Mouse (Mus musculus): Measurements from ENCODE around the gene Gimap3. TPM values are rescaled to one million over a fixed set of nuclear protein-coding genes. Genes with fewer than 3 reads are reported as not detected.
A peak's percentile ranks its signal among the peaks of the same experiment; 100 is the strongest.

The Gimap3 gene
- polyA plus RNA-seq, 1 experiment from 2014 or later: not detected

DNA sequence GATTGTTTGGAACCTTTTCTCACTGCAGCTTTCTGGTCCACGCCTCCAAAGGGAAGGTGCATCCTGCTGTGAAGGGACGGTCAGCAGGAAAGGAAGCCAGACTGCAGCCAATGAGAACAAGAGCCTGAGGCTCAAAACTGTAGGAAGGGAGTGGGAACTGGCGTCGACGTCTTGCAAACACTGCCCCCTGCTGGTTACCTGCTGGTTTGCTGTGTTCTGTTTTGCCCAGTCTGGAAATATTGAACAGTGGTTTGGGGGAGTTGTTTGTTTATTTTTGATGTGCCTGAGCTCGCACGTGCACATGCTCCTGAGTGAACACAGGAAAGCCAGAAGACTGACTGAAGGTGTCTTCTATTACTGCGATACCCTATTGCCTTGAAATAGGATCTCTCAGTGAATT is 1.4 kb upstream of the Gimap3 start:
- Histone ChIP-seq H3K27ac (replicated peaks) (no peak overlapping the region), H3K36me3 (no peaks in the 10 kb centered on the region), H3K4me2 (replicated peaks) (no peak overlapping the region), H3K27me3 (no peaks in the 10 kb centered on the region; the same call in 1 of the 2 replicates), H3K9me3 (replicated peaks) (no peaks in the 10 kb centered on the region), H3K9ac (no peak overlapping the region), H3K4me1 (no peaks in the 10 kb centered on the region), H3K4me3 (replicated peaks) (no peak overlapping the region)
- 7% methylated on average over 8 of the region's 8 CpGs for WGBS
- ATAC-seq (ENCODE audit: insufficient number of reproducible peaks, low FRiP score, low TSS enrichment, low read depth): 0 out of 2 replicates have a peak, but pooled peaks have one; percentile 51

DNA sequence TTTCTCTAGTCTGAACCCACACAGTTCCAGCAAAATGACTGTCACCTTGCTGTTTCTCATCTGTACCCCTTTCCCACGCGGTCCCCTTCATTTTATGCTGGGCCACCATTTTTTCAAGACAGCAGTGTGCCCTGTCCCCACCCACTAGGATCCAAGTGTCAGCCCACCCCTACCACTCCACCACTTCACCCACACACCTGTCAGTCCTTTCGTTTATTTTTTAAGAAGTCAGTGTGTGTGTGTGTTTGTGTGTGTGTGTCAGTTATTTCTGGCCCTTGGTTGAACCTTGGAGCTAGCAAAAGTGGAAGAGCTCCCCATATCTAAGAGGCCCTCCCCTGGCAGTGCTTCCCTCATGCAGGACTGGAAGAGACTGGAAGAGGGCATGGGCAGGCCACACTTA is 1.7 kb downstream of the Gimap3 start:
- ATAC-seq (ENCODE audit: insufficient number of reproducible peaks, low FRiP score, low TSS enrichment, low read depth): no peak
- no peak overlapping the region for H3K4me2 ChIP-seq (replicated peaks)
- H3K27ac ChIP-seq (replicated peaks): no peak overlapping the region
- no peak overlapping the region for H3K9ac ChIP-seq
- H3K9me3 ChIP-seq (replicated peaks): no peaks in the 10 kb centered on the region
- H3K4me3 ChIP-seq (replicated peaks): no peak overlapping the region
- WGBS: 84% methylated on average over 3 of the region's 3 CpGs
- no peaks in the 10 kb centered on the region for H3K4me1 ChIP-seq
- H3K27me3 ChIP-seq: no peaks in the 10 kb centered on the region; the same call in 1 of the 2 replicates
- H3K36me3 ChIP-seq: no peaks in the 10 kb centered on the region

DNA sequence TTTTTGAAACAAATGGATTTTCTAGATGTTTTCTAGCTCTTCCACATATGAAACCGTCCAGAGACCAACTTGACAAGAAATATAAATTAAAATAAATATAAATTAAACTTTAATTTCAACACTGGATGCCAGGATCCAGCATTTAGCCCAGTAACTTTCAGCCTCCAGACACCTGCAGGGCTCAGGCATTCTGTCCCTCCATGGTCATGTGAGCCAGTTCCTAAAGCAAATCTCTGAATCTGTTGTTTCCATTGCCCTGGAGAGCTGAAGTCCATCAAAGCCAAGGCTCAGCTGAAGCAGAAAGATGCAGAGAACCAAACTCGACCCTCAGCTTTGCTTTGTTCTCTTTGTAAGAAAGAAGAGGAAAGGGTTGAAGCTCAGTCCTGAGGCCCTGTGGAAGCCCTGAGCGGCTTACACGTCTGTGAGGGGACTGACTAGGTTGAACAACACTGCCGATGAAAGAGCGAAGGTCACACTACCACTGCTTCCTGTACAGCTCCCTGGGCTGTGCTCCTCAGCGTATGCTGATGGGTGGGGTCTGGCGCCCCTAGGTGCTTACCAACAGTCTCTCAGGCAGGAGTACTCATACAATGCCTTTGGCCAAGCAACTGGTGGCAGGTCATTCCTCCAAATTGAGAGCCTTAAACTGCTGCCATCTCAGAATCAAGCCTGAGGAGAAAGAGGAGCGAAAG is 2.3 kb downstream of the Gimap3 start:
- no peak overlapping the region for H3K4me2 ChIP-seq (replicated peaks)
- H3K4me3 ChIP-seq (replicated peaks): no peak overlapping the region
- no peaks in the 10 kb centered on the region for H3K9me3 ChIP-seq (replicated peaks)
- H3K9ac ChIP-seq: no peak overlapping the region
- no peak overlapping the region for H3K27ac ChIP-seq (replicated peaks)
- no peak for ATAC-seq (ENCODE audit: insufficient number of reproducible peaks, low FRiP score, low TSS enrichment, low read depth)
- 65% methylated on average over 9 of the region's 9 CpGs for WGBS
- H3K36me3 ChIP-seq: no peaks in the 10 kb centered on the region
- H3K27me3 ChIP-seq: no peaks in the 10 kb centered on the region; the same call in 1 of the 2 replicates
- no peaks in the 10 kb centered on the region for H3K4me1 ChIP-seq

DNA sequence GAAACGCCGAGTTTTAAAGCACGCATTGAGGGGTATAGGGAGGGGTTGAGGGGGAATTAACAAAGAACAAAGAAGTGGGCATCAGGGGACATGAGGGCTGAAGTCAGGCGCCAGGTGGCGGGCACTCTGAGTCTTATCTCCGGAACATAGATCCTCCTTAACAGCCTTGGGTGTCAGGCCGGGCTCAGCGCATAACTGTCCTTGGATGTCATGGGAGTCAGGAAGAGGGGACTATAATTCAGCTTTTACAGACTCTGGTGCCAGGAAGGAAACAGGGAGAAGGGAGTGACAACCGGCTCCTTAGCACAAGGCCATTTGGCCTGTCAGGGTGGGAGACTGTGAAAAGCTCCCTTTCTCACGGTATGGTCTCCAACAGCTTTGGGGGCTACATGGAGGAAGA is 6.2 kb downstream of the Gimap3 start:
- Histone ChIP-seq H3K9me3 (replicated peaks) (no peaks in the 10 kb centered on the region), H3K4me2 (replicated peaks) (no peak overlapping the region), H3K27ac (replicated peaks) (no peak overlapping the region), H3K4me1 (no peaks in the 10 kb centered on the region), H3K27me3 (no peaks in the 10 kb centered on the region), H3K4me3 (replicated peaks) (no peak overlapping the region), H3K9ac (no peak overlapping the region), H3K36me3 (no peaks in the 10 kb centered on the region)
- 94% methylated on average over 10 of the region's 10 CpGs for WGBS
- ATAC-seq (ENCODE audit: insufficient number of reproducible peaks, low FRiP score, low TSS enrichment, low read depth): no peak

DNA sequence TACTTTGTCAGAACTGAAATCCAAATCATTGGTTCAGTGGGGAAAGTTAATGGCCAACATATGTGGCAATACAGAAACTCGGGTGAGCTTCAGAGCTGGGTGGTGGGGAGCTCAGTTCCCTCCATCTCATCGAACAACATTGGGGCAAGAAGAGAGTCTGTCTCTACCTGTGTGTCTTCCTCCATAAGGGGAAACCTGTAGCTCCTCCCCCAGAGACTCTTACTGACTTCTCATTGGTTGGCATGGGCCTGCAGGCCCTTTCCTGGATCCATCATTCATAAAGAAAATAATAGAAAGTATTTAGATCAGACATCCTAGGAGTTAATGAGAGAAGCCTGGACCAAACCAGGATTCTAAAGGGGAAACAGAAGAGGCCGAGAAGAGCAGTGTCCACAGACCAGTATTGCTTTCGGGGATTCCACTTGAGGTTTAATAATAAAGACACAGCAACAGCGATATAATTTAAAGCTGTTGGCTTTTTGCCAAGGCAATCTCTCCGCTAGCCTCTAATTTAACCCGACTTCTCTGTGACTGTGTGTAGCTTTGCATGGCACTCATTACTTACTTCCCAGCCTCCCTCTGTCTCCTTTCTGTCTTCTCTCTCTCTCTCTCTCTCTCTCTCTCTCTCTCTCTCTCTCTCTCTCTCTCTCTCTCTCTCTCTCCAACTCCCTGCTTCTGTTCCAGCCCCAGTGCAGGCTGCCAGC is 6.9 kb downstream of the Gimap3 start:
- no peaks in the 10 kb centered on the region for H3K4me1 ChIP-seq
- WGBS: 43% methylated on average over 7 of the region's 7 CpGs
- H3K4me3 ChIP-seq (replicated peaks): no peak overlapping the region
- H3K9ac ChIP-seq: no peak overlapping the region
- H3K9me3 ChIP-seq (replicated peaks): no peaks in the 10 kb centered on the region
- H3K4me2 ChIP-seq (replicated peaks): no peak overlapping the region
- H3K27me3 ChIP-seq: no peaks in the 10 kb centered on the region
- H3K27ac ChIP-seq (replicated peaks): no peak overlapping the region
- no peak for ATAC-seq (ENCODE audit: insufficient number of reproducible peaks, low FRiP score, low TSS enrichment, low read depth)
- H3K36me3 ChIP-seq: no peaks in the 10 kb centered on the region

DNA sequence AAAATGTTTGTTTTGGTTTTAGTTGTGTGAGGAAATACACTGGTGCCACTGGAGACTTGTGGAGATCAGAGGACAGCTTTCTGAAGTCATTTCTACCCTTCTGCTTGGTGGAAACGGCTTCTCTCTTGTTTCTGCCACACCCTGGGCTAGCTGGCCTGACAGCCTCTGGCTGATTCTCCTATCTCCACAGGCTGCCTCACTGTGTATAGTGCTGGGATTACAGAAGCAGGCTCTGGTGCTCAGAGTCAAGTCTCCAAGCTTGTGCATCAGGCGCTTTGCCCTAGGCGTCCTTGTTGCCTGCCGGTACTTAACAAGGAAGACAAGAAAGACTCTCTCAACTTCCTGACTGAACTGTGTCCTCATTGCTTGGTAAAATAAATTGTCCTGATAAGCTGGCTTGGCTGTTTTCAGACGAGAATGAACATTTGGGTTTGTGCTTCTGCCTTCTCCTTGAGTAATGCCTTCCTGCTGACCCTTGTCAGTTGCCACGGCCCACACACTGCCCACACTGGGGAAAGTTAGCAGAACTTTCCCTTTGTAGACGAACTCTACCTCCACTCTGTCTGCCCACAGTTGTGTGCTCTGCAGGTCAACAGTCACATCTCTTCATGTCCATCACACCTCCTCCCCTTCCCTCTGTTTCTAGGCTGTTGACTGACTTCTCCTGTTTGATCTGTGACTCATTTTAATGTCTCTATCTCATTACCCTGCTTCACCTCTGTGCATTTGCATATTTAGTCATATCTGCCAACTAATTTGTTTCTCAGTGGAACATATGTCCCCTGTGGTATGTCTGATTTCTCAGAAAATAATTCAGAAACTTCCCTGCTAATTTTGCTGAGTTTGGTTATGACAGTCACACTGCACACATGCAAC is 23.3 kb downstream of the Gimap3 start:
- Histone ChIP-seq H3K9me3 (replicated peaks) (no peaks in the 10 kb centered on the region), H3K4me1 (peaks cover 7% of the 10 kb centered on the region), H3K27ac (replicated peaks) (no peak overlapping the region), H3K27me3 (peaks cover 17% of the 10 kb centered on the region), H3K9ac (no peak overlapping the region), H3K4me3 (replicated peaks) (no peak overlapping the region), H3K4me2 (replicated peaks) (no peak overlapping the region), H3K36me3 (no peaks in the 10 kb centered on the region)
- ATAC-seq (ENCODE audit: insufficient number of reproducible peaks, low FRiP score, low TSS enrichment, low read depth): no peak
- 63% methylated on average over 7 of the region's 7 CpGs for WGBS

DNA sequence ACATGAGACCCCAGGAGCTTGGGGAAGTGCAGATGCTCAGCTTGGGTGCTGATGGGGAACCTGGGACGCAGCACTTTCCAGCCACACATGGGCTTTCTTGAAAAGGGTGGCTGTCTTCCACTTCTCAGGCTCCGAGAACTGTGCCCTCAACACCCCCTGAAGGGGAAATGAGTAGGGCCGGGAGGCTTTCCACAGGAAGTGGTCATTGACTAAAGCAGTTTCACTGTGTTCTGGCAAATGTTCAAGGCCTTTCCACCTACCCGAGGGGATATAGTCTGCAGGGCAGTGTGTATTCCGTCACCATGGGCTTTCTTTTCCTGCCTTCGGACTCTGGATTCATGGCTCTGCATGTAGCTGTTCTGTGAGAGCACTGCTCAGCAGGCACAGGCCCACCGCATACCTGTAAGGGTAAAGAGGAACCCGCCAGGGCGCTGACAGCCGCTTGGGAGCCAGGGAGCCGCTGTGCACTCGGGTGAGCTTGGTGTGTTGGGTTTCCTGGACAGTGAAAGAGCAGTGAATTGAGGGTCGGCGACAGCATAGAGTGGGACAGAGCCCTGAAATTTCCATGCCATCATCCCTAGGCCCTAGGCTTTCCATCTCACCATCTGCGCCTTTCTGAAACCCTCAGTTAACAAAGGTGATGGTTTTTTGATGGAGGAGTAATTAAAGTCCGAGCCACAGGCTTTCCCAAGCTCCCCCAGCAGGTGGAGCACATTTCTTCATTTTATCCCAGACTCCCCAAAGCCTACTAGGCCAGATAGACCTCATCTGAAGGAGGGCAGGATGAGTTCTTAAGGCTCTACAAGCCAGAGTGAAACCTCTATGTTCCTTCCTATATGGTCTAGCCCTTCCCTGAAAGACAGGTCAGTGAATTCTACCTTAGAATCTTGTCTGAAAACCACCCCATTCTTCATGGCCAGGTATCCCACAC is 24.4 kb downstream of the Gimap3 start, which contains the start of gene Gimap5:
Gene Gimap5, plus strand, starts transcription at position 239 of the 931 bp plus-strand sequence.
- Histone ChIP-seq H3K27me3 (peaks cover 27% of the 10 kb centered on the region), H3K4me3 (replicated peaks) (no peak within 1 kb of the TSS), H3K36me3 (no peaks in the 10 kb centered on the region), H3K9ac (no peak within 1 kb of the TSS), H3K4me2 (replicated peaks) (no peak within 1 kb of the TSS), H3K9me3 (replicated peaks) (no peaks in the 10 kb centered on the region), H3K27ac (replicated peaks) (peak within 1 kb of the TSS; percentile 31; the same call in 1 of the 2 replicates), H3K4me1 (peaks cover 11% of the 10 kb centered on the region)
- no peak for ATAC-seq (ENCODE audit: insufficient number of reproducible peaks, low FRiP score, low TSS enrichment, low read depth)
- WGBS: 34% methylated on average over 16 of the region's 16 CpGs

DNA sequence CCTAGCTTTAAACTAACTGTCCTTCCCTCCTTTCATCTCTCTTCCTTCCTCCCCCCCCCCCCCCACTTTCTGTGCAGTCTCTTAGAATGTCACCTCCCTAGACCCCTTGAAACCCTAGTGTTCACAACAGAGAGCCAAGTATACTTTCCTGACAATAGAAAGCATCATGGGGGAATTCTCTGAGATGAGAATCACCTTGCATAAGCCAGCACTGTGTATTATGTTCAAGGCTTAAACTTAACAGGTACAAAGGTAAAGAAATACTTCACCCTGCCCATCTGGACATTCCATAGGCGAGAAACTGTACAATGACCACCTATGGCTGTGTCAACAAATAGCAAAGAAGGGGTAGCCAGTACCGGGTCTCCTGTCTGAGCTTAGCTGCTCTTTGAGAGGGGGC is 25.2 kb downstream of the Gimap3 start:
- Histone ChIP-seq H3K4me1 (peaks cover 11% of the 10 kb centered on the region), H3K36me3 (no peaks in the 10 kb centered on the region), H3K9me3 (replicated peaks) (no peaks in the 10 kb centered on the region), H3K4me3 (replicated peaks) (no peak overlapping the region), H3K27ac (replicated peaks) (no peak overlapping the region), H3K9ac (no peak overlapping the region), H3K27me3 (peaks cover 33% of the 10 kb centered on the region), H3K4me2 (replicated peaks) (no peak overlapping the region)
- 68% methylated on average over 2 of the region's 2 CpGs for WGBS
- ATAC-seq (ENCODE audit: insufficient number of reproducible peaks, low FRiP score, low TSS enrichment, low read depth): no peak

DNA sequence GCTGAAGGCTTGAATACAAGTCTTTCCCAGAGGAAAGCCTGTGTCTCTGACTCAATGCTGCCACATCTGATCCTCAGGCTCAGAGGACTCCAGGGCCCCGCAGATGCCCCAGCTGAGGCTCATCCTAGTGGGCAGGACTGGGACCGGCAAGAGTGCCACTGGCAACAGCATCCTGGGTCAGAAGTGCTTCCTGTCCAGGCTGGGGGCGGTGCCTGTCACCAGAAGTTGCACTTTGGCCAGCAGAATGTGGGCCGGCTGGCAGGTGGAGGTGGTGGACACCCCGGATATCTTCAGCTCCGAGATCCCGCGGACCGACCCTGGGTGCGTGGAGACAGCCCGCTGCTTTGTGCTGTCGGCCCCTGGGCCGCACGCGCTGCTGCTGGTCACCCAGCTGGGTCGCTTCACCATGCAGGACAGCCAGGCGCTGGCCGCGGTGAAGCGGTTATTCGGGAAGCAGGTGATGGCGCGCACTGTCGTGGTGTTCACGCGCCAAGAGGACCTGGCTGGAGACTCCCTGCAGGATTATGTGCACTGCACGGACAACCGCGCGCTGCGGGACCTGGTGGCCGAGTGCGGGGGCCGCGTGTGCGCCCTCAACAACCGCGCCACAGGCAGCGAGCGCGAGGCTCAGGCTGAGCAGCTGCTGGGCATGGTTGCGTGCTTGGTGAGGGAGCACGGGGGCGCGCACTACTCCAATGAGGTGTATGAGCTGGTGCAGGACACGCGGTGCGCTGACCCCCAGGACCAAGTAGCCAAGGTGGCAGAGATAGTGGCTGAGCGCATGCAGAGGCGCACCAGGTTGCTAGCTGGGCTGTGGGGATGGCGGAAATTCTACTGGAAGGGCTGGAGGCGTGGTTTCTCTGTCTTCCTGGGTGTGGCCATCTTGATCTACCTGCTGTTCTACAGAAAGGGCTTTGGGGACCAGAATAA is 28.0 kb downstream of the Gimap3 start:
- Histone ChIP-seq H3K4me3 (replicated peaks) (peak overlapping the region; percentile 30), H3K9me3 (replicated peaks) (no peaks in the 10 kb centered on the region), H3K36me3 (no peaks in the 10 kb centered on the region), H3K27ac (replicated peaks) (no peak overlapping the region), H3K4me1 (peaks cover 11% of the 10 kb centered on the region), H3K27me3 (peaks cover 38% of the 10 kb centered on the region), H3K9ac (no peak overlapping the region), H3K4me2 (replicated peaks) (peak overlapping the region; percentile 54)
- ATAC-seq (ENCODE audit: insufficient number of reproducible peaks, low FRiP score, low TSS enrichment, low read depth): no peak
- WGBS: 9% methylated on average over 52 of the region's 52 CpGs

All from embryonic facial prominence, embryonic 15.5 days (tissue).